In genomic region chr2:166180136-166180649, GRCm38 (mm10) we compare ENCODE assay signal across 9 mouse cellular contexts. TPM values are rescaled to one million over a fixed set of nuclear protein-coding genes. Genes with fewer than 3 reads are reported as not detected.
DNase-seq lines count a peak whose midpoint lies in the region; ATAC-seq and TF ChIP-seq lines count a peak whose summit lies in the region.
"Had no signal": no experiment of that assay in that cellular context is flagged by ENCODE, and none has a peak within 500 bp of the region (broad histone marks: within the 10 kb centered on the region; RNA-seq: fewer than 3 reads in every experiment).

No protein-coding gene starts in this region.

- peak; percentile 50 for ATAC-seq in embryonic facial prominence, embryonic 12.5 days (ENCODE audit: insufficient number of reproducible peaks, insufficient read depth, low FRiP score, low TSS enrichment)
- ATAC-seq in hindbrain, embryonic 14.5 days (ENCODE audit: low FRiP score): no peak
- ATAC-seq in neural tube, embryonic 12.5 days (ENCODE audit: low FRiP score, low read depth): no peak
- ATAC-seq: Patski had no signal

- H3K4me1 ChIP-seq in embryonic facial prominence, embryonic 12.5 days: peaks cover 57% of the 10 kb centered on the region
- H3K4me1 ChIP-seq in hindbrain, embryonic 14.5 days (replicated peaks; ENCODE audit: control insufficient read depth, insufficient read depth, low read length): peaks cover 28% of the 10 kb centered on the region
- H3K4me1 ChIP-seq in neural tube, embryonic 12.5 days: peaks cover 35% of the 10 kb centered on the region

- H3K9ac ChIP-seq in embryonic facial prominence, embryonic 12.5 days: peak overlapping the region; percentile 19; the same call in 1 of the 2 replicates
- no peak overlapping the region for H3K9ac ChIP-seq in hindbrain, embryonic 14.5 days
- no peak overlapping the region for H3K9ac ChIP-seq in neural tube, embryonic 12.5 days

- peak overlapping the region; percentile 34; the same call in 1 of the 2 replicates for H3K27ac ChIP-seq in layer of hippocampus, adult 2 months
- peak overlapping the region; percentile 99 for H3K27ac ChIP-seq in embryonic facial prominence, embryonic 12.5 days
- peak overlapping the region; percentile 6 for H3K27ac ChIP-seq in hindbrain, embryonic 14.5 days
- peak overlapping the region; percentile 38 for H3K27ac ChIP-seq in neural tube, embryonic 12.5 days

- WGBS in embryonic facial prominence, embryonic 12.5 days: 6% methylated on average over 5 of the region's 5 CpGs
- 44% methylated on average over 5 of the region's 5 CpGs for WGBS in hindbrain, embryonic 14.5 days
- WGBS in neural tube, embryonic 12.5 days: 39% methylated on average over 5 of the region's 5 CpGs

- no peaks in the 10 kb centered on the region for H3K9me3 ChIP-seq in embryonic facial prominence, embryonic 12.5 days
- H3K9me3 ChIP-seq in hindbrain, embryonic 14.5 days (ENCODE audit: control insufficient read depth, low read length): no peaks in the 10 kb centered on the region
- no peaks in the 10 kb centered on the region for H3K9me3 ChIP-seq in neural tube, embryonic 12.5 days

- DNase-seq in layer of hippocampus, adult 2 months (ENCODE audit: low spot score in 2 of 2): no peak
- no peak for DNase-seq in layer of hippocampus, adult 9-10 months (ENCODE audit: low spot score)
- no peak for DNase-seq in hindbrain, embryonic 14.5 days (ENCODE audit: low spot score)
- DNase-seq in layer of hippocampus, adult 9-11 months: no peak
- DNase-seq in adrenal gland, postnatal 10 days: no peak
- DNase-seq in cerebellum, adult 11 months: no peak

- H3K4me3 ChIP-seq in layer of hippocampus, adult 2 months: no peak overlapping the region
- H3K4me3 ChIP-seq in embryonic facial prominence, embryonic 12.5 days: no peak overlapping the region
- no peak overlapping the region for H3K4me3 ChIP-seq in hindbrain, embryonic 14.5 days (replicated peaks; ENCODE audit: low read length)
- H3K4me3 ChIP-seq in neural tube, embryonic 12.5 days: no peak overlapping the region

- peak overlapping the region; percentile 26 for H3K4me2 ChIP-seq in embryonic facial prominence, embryonic 12.5 days (replicated peaks)
- H3K4me2 ChIP-seq in hindbrain, embryonic 14.5 days (replicated peaks): no peak overlapping the region
- H3K4me2 ChIP-seq in neural tube, embryonic 12.5 days (replicated peaks): 0 out of 2 replicates have a peak overlapping the region, but pooled peaks have one; percentile 12

- H3K36me3 ChIP-seq in embryonic facial prominence, embryonic 12.5 days: no peaks in the 10 kb centered on the region
- no peaks in the 10 kb centered on the region for H3K36me3 ChIP-seq in hindbrain, embryonic 14.5 days (replicated peaks; ENCODE audit: control insufficient read depth, insufficient read depth)
- H3K36me3 ChIP-seq in neural tube, embryonic 12.5 days: no peaks in the 10 kb centered on the region

- TF ChIP-seq CTCF in layer of hippocampus, adult 2 months (conservative IDR thresholded peaks at IDR 0.05): no peak

- H3K27me3 ChIP-seq in embryonic facial prominence, embryonic 12.5 days: no peaks in the 10 kb centered on the region
- no peaks in the 10 kb centered on the region for H3K27me3 ChIP-seq in hindbrain, embryonic 14.5 days (ENCODE audit: control insufficient read depth, insufficient read depth, low read length)
- no peaks in the 10 kb centered on the region for H3K27me3 ChIP-seq in neural tube, embryonic 12.5 days (replicated peaks)

RNA-seq across cellular contexts. Expression of gene Sulf2, which starts 24.7 kb away (rescaled TPM):
- total RNA-seq in layer of hippocampus, adult 2 months (2021): 100 to 1,000 TPM in 1 of 2 experiments, 10 to 100 TPM in 1; 93.2 to 114 TPM
- polyA plus RNA-seq in embryonic facial prominence, embryonic 12.5 days (2016; fragmentation: Nextera tagmentation; extraction: Ambion mirVana): 229 and 238 TPM in 2 replicates
- 125 TPM in 2 replicates for polyA plus RNA-seq in hindbrain, embryonic 14.5 days (2014; fragmentation: Nextera tagmentation; extraction: Ambion mirVana)
- polyA plus RNA-seq in neural tube, embryonic 12.5 days (2016; fragmentation: Nextera tagmentation; extraction: Ambion mirVana): 144 and 152 TPM in 2 replicates
- total RNA-seq in adrenal gland, postnatal 10 days (2021): 10 to 100 TPM; 54.5 to 62.8 TPM

Comparison
In these comparisons a context has a peak if more than half of its experiments do, and no peak if none do; other contexts are left out.
1. H3K27ac ChIP-seq: peak in every context shown above with its lines; median percentile 99 in embryonic facial prominence, embryonic 12.5 days; 38 in neural tube, embryonic 12.5 days; 34 in layer of hippocampus, adult 2 months; 6 in hindbrain, embryonic 14.5 days.